20 mouse cellular contexts compared by ENCODE assay signal in the genomic region with DNA sequence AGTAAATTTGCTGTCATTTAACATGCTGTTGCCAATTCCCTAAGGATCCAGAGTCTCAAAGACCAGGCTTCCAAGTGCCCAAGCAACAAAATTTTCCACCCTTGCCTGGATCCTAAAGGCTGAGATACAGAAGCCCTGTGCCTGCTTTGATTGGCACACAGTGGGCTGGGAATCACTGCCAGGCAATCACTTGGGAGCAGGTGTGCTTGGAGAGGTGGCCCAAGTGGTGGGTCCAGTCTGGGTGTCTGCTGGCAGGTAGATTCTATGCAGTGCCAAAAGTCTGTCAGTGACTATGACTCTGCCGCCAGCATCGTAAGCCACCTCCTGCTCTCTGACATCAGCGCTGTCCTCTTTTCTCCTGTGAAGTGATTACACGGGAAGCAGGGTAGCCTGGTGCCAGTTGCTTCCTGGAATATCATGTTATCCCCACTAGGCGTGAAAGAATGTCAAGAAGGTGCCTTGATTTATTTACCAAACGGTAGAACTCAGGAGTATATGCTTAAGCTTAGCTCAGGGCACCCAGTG. TPM values are rescaled to one million over a fixed set of nuclear protein-coding genes. Genes with fewer than 3 reads are reported as not detected.
DNase-seq lines count a peak whose midpoint lies in the region; ATAC-seq and TF ChIP-seq lines count a peak whose summit lies in the region.
"Had no signal": no experiment of that assay in that cellular context is flagged by ENCODE, and none has a peak within 500 bp of the region (broad histone marks: within the 10 kb centered on the region; RNA-seq: fewer than 3 reads in every experiment).

No protein-coding gene starts in this region.

- TF ChIP-seq CTCF in forebrain, postnatal 0 days (IDR thresholded peaks at IDR 0.05; ENCODE audit: low read depth): no peak
- TF ChIP-seq CTCF in hindbrain, postnatal 0 days (IDR thresholded peaks at IDR 0.05; ENCODE audit: low read depth): no peak
- no peak for TF ChIP-seq CTCF in liver, adult 2 months (IDR thresholded peaks at IDR 0.05; ENCODE audit: low read depth, low read length)

- WGBS in forebrain, postnatal 0 days: 61% methylated on average over 6 of the region's 6 CpGs
- 94% methylated on average over 6 of the region's 6 CpGs for WGBS in forebrain, embryonic 11.5 days
- 67% methylated on average over 6 of the region's 6 CpGs for WGBS in hindbrain, postnatal 0 days
- 80% methylated on average over 6 of the region's 6 CpGs for WGBS in hindbrain, embryonic 11.5 days
- 37% methylated on average over 6 of the region's 6 CpGs for WGBS in liver, adult 2 months
- WGBS in liver, embryonic 12.5 days (ENCODE audit: insufficient replicate concordance): 61% methylated on average over 6 of the region's 6 CpGs

- peak; percentile 25; the same call in 1 of the 2 replicates for ATAC-seq in forebrain, postnatal 0 days
- ATAC-seq in forebrain, embryonic 11.5 days (replicated peaks; ENCODE audit: low FRiP score): no peak
- 0 out of 2 replicates have a peak, but pooled peaks have one; percentile 32 for ATAC-seq in hindbrain, postnatal 0 days
- no peak for ATAC-seq in hindbrain, embryonic 11.5 days (ENCODE audit: low FRiP score)
- ATAC-seq in liver, embryonic 12.5 days: no peak
- ATAC-seq: CD4-positive, CD25-positive, alpha-beta regulatory T cell, adult 4 months; Patski had no signal

- no peak overlapping the region for H3K27ac ChIP-seq in forebrain, postnatal 0 days (ENCODE audit: low read depth, low read length)
- no peak overlapping the region for H3K27ac ChIP-seq in forebrain, embryonic 11.5 days (ENCODE audit: low read depth, low read length)
- no peak overlapping the region for H3K27ac ChIP-seq in hindbrain, postnatal 0 days
- no peak overlapping the region for H3K27ac ChIP-seq in hindbrain, embryonic 11.5 days (ENCODE audit: low read depth, low read length)
- H3K27ac ChIP-seq in liver, adult 2 months (replicated peaks; ENCODE audit: insufficient read depth, low read depth, low read length): no peak overlapping the region
- no peak overlapping the region for H3K27ac ChIP-seq in liver, embryonic 12.5 days
- H3K27ac ChIP-seq: embryonic facial prominence, embryonic 13.5 days; hindbrain, embryonic 13.5 days; left cerebral cortex, adult 2 months; liver, embryonic 13.5 days; macrophage; midbrain, embryonic 10.5 days had no signal

- TF ChIP-seq POLR2A in liver, adult 2 months (IDR thresholded peaks at IDR 0.05; ENCODE audit: extremely low read depth, insufficient read depth, low read length): no peak

- H3K4me2 ChIP-seq in forebrain, postnatal 0 days (ENCODE audit: low read depth): no peak overlapping the region
- H3K4me2 ChIP-seq in forebrain, embryonic 11.5 days (ENCODE audit: low read depth, low read length, severe bottlenecking): no peak overlapping the region
- H3K4me2 ChIP-seq in hindbrain, postnatal 0 days (ENCODE audit: low read depth, low read length): no peak overlapping the region
- no peak overlapping the region for H3K4me2 ChIP-seq in hindbrain, embryonic 11.5 days (replicated peaks; ENCODE audit: low read depth, low read length)
- no peak overlapping the region for H3K4me2 ChIP-seq in liver, embryonic 12.5 days
- H3K4me2 ChIP-seq: embryonic facial prominence, embryonic 13.5 days; hindbrain, embryonic 13.5 days; liver, embryonic 13.5 days; lung, embryonic 14.5 days had no signal

- H3K9ac ChIP-seq in forebrain, postnatal 0 days: no peak overlapping the region
- H3K9ac ChIP-seq in forebrain, embryonic 11.5 days (ENCODE audit: low read length): no peak overlapping the region
- no peak overlapping the region for H3K9ac ChIP-seq in hindbrain, postnatal 0 days (replicated peaks; ENCODE audit: low read length)
- no peak overlapping the region for H3K9ac ChIP-seq in hindbrain, embryonic 11.5 days (ENCODE audit: low read depth, low read length)
- no peak overlapping the region for H3K9ac ChIP-seq in liver, adult 2 months (ENCODE audit: low read depth, low read length)
- no peak overlapping the region for H3K9ac ChIP-seq in liver, embryonic 12.5 days
- H3K9ac ChIP-seq: embryonic facial prominence, embryonic 13.5 days; hindbrain, embryonic 13.5 days; liver, embryonic 13.5 days; lung, embryonic 14.5 days had no signal

- H3K4me1 ChIP-seq in forebrain, postnatal 0 days (ENCODE audit: insufficient read depth): no peaks in the 10 kb centered on the region
- H3K4me1 ChIP-seq in forebrain, embryonic 11.5 days (replicated peaks; ENCODE audit: control insufficient read depth, insufficient read depth, low read length): no peaks in the 10 kb centered on the region
- H3K4me1 ChIP-seq in hindbrain, postnatal 0 days (ENCODE audit: insufficient read depth, low read length): no peaks in the 10 kb centered on the region
- H3K4me1 ChIP-seq in hindbrain, embryonic 11.5 days (replicated peaks; ENCODE audit: control insufficient read depth, insufficient read depth, low read length): no peaks in the 10 kb centered on the region
- no peaks in the 10 kb centered on the region for H3K4me1 ChIP-seq in liver, adult 2 months (ENCODE audit: control insufficient read depth, insufficient read depth, low read length)
- no peaks in the 10 kb centered on the region for H3K4me1 ChIP-seq in liver, embryonic 12.5 days
- H3K4me1 ChIP-seq: hindbrain, embryonic 13.5 days; midbrain, embryonic 10.5 days had no signal

- H3K4me3 ChIP-seq in forebrain, postnatal 0 days (ENCODE audit: low read depth, low read length): no peak overlapping the region
- no peak overlapping the region for H3K4me3 ChIP-seq in forebrain, embryonic 11.5 days (ENCODE audit: low read depth, low read length)
- no peak overlapping the region for H3K4me3 ChIP-seq in hindbrain, postnatal 0 days (ENCODE audit: low read length)
- no peak overlapping the region for H3K4me3 ChIP-seq in hindbrain, embryonic 11.5 days (ENCODE audit: low read depth, low read length)
- H3K4me3 ChIP-seq in liver, adult 2 months (ENCODE audit: insufficient read depth, low read depth, low read length): no peak overlapping the region
- H3K4me3 ChIP-seq in liver, embryonic 12.5 days: no peak overlapping the region
- H3K4me3 ChIP-seq: embryonic facial prominence, embryonic 13.5 days; hindbrain, embryonic 13.5 days; left cerebral cortex, adult 2 months; liver, embryonic 13.5 days; midbrain, embryonic 10.5 days had no signal

- no peaks in the 10 kb centered on the region for H3K36me3 ChIP-seq in forebrain, postnatal 0 days (ENCODE audit: insufficient read depth)
- H3K36me3 ChIP-seq in forebrain, embryonic 11.5 days (ENCODE audit: control insufficient read depth, insufficient read depth, low read length): no peaks in the 10 kb centered on the region
- H3K36me3 ChIP-seq in hindbrain, postnatal 0 days (ENCODE audit: insufficient read depth, low read length): no peaks in the 10 kb centered on the region
- no peaks in the 10 kb centered on the region for H3K36me3 ChIP-seq in hindbrain, embryonic 11.5 days (ENCODE audit: control insufficient read depth, insufficient read depth, low read length)
- H3K36me3 ChIP-seq in liver, adult 2 months (ENCODE audit: control insufficient read depth, insufficient read depth, low read length): no peaks in the 10 kb centered on the region
- H3K36me3 ChIP-seq in liver, embryonic 12.5 days: no peaks in the 10 kb centered on the region
- H3K36me3 ChIP-seq: embryonic facial prominence, embryonic 13.5 days; hindbrain, embryonic 13.5 days; liver, embryonic 13.5 days; midbrain, embryonic 10.5 days had no signal

- DNase-seq in cerebellum, postnatal 10 days: peak; percentile 82 to 87
- no peak for DNase-seq in cerebellum, adult 8-10 months
- DNase-seq in forebrain, postnatal 0 days: no peak
- no peak for DNase-seq in forebrain, embryonic 11.5 days (ENCODE audit: low spot score)
- DNase-seq in hindbrain, postnatal 0 days (ENCODE audit: low spot score): no peak
- DNase-seq in hindbrain, embryonic 11.5 days (ENCODE audit: low spot score): no peak
- DNase-seq in liver, adult 2 months (ENCODE audit: extremely low read depth, low read depth, low spot score): peak; percentile 25
- DNase-seq: gastrocnemius, postnatal 25 days; layer of hippocampus, adult 9-11 months; liver, embryonic 13.5 days; right cerebral cortex, postnatal 25 days had no signal

- no peaks in the 10 kb centered on the region for H3K79me2 ChIP-seq in liver, adult 2 months (ENCODE audit: control insufficient read depth, insufficient read depth, low read length)

- no peaks in the 10 kb centered on the region for H3K9me3 ChIP-seq in forebrain, postnatal 0 days (ENCODE audit: low read length)
- H3K9me3 ChIP-seq in forebrain, embryonic 11.5 days (ENCODE audit: control insufficient read depth, low read length): no peaks in the 10 kb centered on the region
- no peaks in the 10 kb centered on the region for H3K9me3 ChIP-seq in hindbrain, postnatal 0 days (ENCODE audit: low read length)
- H3K9me3 ChIP-seq in hindbrain, embryonic 11.5 days (ENCODE audit: control insufficient read depth, low read length): no peaks in the 10 kb centered on the region
- no peaks in the 10 kb centered on the region for H3K9me3 ChIP-seq in liver, embryonic 12.5 days (replicated peaks)
- H3K9me3 ChIP-seq: hindbrain, embryonic 13.5 days; liver, embryonic 13.5 days; midbrain, embryonic 10.5 days had no signal

- no peaks in the 10 kb centered on the region for H3K27me3 ChIP-seq in forebrain, postnatal 0 days (ENCODE audit: insufficient read depth, low read length)
- H3K27me3 ChIP-seq in forebrain, embryonic 11.5 days (ENCODE audit: control insufficient read depth, insufficient read depth, low read length): no peaks in the 10 kb centered on the region
- no peaks in the 10 kb centered on the region for H3K27me3 ChIP-seq in hindbrain, postnatal 0 days (ENCODE audit: insufficient read depth, low read length)
- H3K27me3 ChIP-seq in hindbrain, embryonic 11.5 days (ENCODE audit: control insufficient read depth, insufficient read depth, low read length): no peaks in the 10 kb centered on the region
- no peaks in the 10 kb centered on the region for H3K27me3 ChIP-seq in liver, adult 2 months (ENCODE audit: control insufficient read depth, insufficient read depth, low read length)
- peaks cover 31% of the 10 kb centered on the region for H3K27me3 ChIP-seq in liver, embryonic 12.5 days (replicated peaks)

RNA-seq across cellular contexts. Expression of a gene that starts 3.8 kb away (rescaled TPM):
- total RNA-seq in forebrain, postnatal 0 days (2014; rRNA removed): 11.3 and 12.2 TPM in 2 replicates
- 4.8 and 5.7 TPM in 2 replicates for polyA plus RNA-seq in forebrain, postnatal 0 days (2015; fragmentation: Nextera tagmentation; extraction: Ambion mirVana)
- 8.4 and 9.7 TPM in 2 replicates for polyA plus RNA-seq in forebrain, embryonic 11.5 days (2014; fragmentation: Nextera tagmentation; extraction: Ambion mirVana)
- total RNA-seq in hindbrain, postnatal 0 days (2014; rRNA removed): 1.4 and 6.4 TPM in 2 replicates
- polyA plus RNA-seq in hindbrain, postnatal 0 days (2015; fragmentation: Nextera tagmentation; extraction: Ambion mirVana): 3.7 and 4.3 TPM in 2 replicates
- 8.0 and 10.3 TPM in 2 replicates for polyA plus RNA-seq in hindbrain, embryonic 11.5 days (2014; fragmentation: Nextera tagmentation; extraction: Ambion mirVana)
- total RNA-seq in liver, adult 2 months (2014; rRNA removed): 0.40 and 0.46 TPM in 2 replicates
- polyA plus RNA-seq in liver, adult 2 months (2012; rRNA removed): not detected in 2 replicates
- polyA plus RNA-seq in liver, embryonic 12.5 days (2016; fragmentation: Nextera tagmentation; extraction: Ambion mirVana): 2.1 and 2.2 TPM in 2 replicates

Comparison
In these comparisons a context has a peak if more than half of its experiments do, and no peak if none do; other contexts are left out.
1. DNase-seq: peak in cerebellum, postnatal 10 days (2 of 2) and liver, adult 2 months (single experiment); none in cerebellum, adult 8-10 months (single experiment), forebrain, postnatal 0 days (single experiment), forebrain, embryonic 11.5 days (single experiment), hindbrain, postnatal 0 days (single experiment) and hindbrain, embryonic 11.5 days (single experiment).
2. ATAC-seq: peak in forebrain, postnatal 0 days (single experiment) and hindbrain, postnatal 0 days (single experiment); none in forebrain, embryonic 11.5 days (single experiment), hindbrain, embryonic 11.5 days (single experiment) and liver, embryonic 12.5 days (single experiment).